Mouse (Mus musculus): ENCODE measurements around the gene Trit1. TPM values are rescaled to one million over a fixed set of nuclear protein-coding genes. Genes with fewer than 3 reads are reported as not detected.
A peak's percentile ranks its signal among the peaks of the same experiment; 100 is the strongest.

The Trit1 gene
- total and polyA plus RNA-seq, 2 experiments from 2014 or later: 22.1 to 23.7 TPM

- no peak overlapping the region for H3K27ac ChIP-seq (ENCODE audit: low read depth, low read length)
- H3K9ac ChIP-seq: no peak overlapping the region
- no peaks in the 10 kb centered on the region for H3K27me3 ChIP-seq (ENCODE audit: insufficient read depth, low read length)
- no peaks in the 10 kb centered on the region for H3K4me1 ChIP-seq (ENCODE audit: insufficient read depth)
- no peak overlapping the region for H3K4me3 ChIP-seq (ENCODE audit: low read depth, low read length)
- H3K36me3 ChIP-seq (ENCODE audit: insufficient read depth): no peaks in the 10 kb centered on the region
- no peak overlapping the region for H3K4me2 ChIP-seq (ENCODE audit: low read depth)
- TF ChIP-seq CTCF (IDR thresholded peaks at IDR 0.05; ENCODE audit: low read depth): peak; percentile 46
- 11% methylated on average over 13 of the region's 13 CpGs for WGBS
- H3K9me3 ChIP-seq (ENCODE audit: low read length): no peaks in the 10 kb centered on the region
- DNase-seq (peak; percentile 34), ATAC-seq (peak; percentile 74)
Observed at GRCm38 (mm10) chr4:123071266-123071966, 55.0 kb downstream of the Trit1 start.

- no peak overlapping the region for H3K27ac ChIP-seq (ENCODE audit: low read depth, low read length)
- no peaks in the 10 kb centered on the region for H3K36me3 ChIP-seq (ENCODE audit: insufficient read depth)
- TF ChIP-seq CTCF (IDR thresholded peaks at IDR 0.05; ENCODE audit: low read depth): no peak
- 70% methylated on average over 8 of the region's 8 CpGs for WGBS
- no peak for DNase-seq
- H3K4me1 ChIP-seq (ENCODE audit: insufficient read depth): no peaks in the 10 kb centered on the region
- no peak for ATAC-seq
- no peak overlapping the region for H3K4me2 ChIP-seq (ENCODE audit: low read depth)
- H3K9me3 ChIP-seq (ENCODE audit: low read length): no peaks in the 10 kb centered on the region
- H3K27me3 ChIP-seq (ENCODE audit: insufficient read depth, low read length): no peaks in the 10 kb centered on the region
- no peak overlapping the region for H3K9ac ChIP-seq
- no peak overlapping the region for H3K4me3 ChIP-seq (ENCODE audit: low read depth, low read length)
Observed at GRCm38 (mm10) chr4:123076928-123077327, 60.5 kb downstream of the Trit1 start.

GRCm38 (mm10) chr4:123078231-123078630 is 61.8 kb downstream of the Trit1 start:
- DNase-seq: no peak
- no peak overlapping the region for H3K4me3 ChIP-seq (ENCODE audit: low read depth, low read length)
- H3K27me3 ChIP-seq (ENCODE audit: insufficient read depth, low read length): no peaks in the 10 kb centered on the region
- H3K9ac ChIP-seq: no peak overlapping the region
- no peak overlapping the region for H3K4me2 ChIP-seq (ENCODE audit: low read depth)
- TF ChIP-seq CTCF (IDR thresholded peaks at IDR 0.05; ENCODE audit: low read depth): no peak
- no peaks in the 10 kb centered on the region for H3K9me3 ChIP-seq (ENCODE audit: low read length)
- WGBS: 84% methylated on average over 4 of the region's 4 CpGs
- no peak overlapping the region for H3K27ac ChIP-seq (ENCODE audit: low read depth, low read length)
- no peaks in the 10 kb centered on the region for H3K36me3 ChIP-seq (ENCODE audit: insufficient read depth)
- H3K4me1 ChIP-seq (ENCODE audit: insufficient read depth): no peaks in the 10 kb centered on the region
- no peak for ATAC-seq

GRCm38 (mm10) chr4:123080791-123081190 is 64.4 kb downstream of the Trit1 start:
- WGBS: 31% methylated on average over 13 of the region's 13 CpGs
- Histone ChIP-seq H3K4me2 (ENCODE audit: low read depth) (no peak overlapping the region), H3K4me3 (ENCODE audit: low read depth, low read length) (no peak overlapping the region), H3K9me3 (ENCODE audit: low read length) (no peaks in the 10 kb centered on the region), H3K27me3 (ENCODE audit: insufficient read depth, low read length) (no peaks in the 10 kb centered on the region), H3K27ac (ENCODE audit: low read depth, low read length) (no peak overlapping the region), H3K4me1 (ENCODE audit: insufficient read depth) (no peaks in the 10 kb centered on the region), H3K36me3 (ENCODE audit: insufficient read depth) (no peaks in the 10 kb centered on the region), H3K9ac (no peak overlapping the region)
- ATAC-seq (no peak), DNase-seq (no peak)
- no peak for TF ChIP-seq CTCF (IDR thresholded peaks at IDR 0.05; ENCODE audit: low read depth)

- H3K9ac ChIP-seq: no peak overlapping the region
- H3K36me3 ChIP-seq (ENCODE audit: insufficient read depth): no peaks in the 10 kb centered on the region
- TF ChIP-seq CTCF (IDR thresholded peaks at IDR 0.05; ENCODE audit: low read depth): peak; percentile 84
- no peak overlapping the region for H3K4me2 ChIP-seq (ENCODE audit: low read depth)
- no peak overlapping the region for H3K4me3 ChIP-seq (ENCODE audit: low read depth, low read length)
- H3K27ac ChIP-seq (ENCODE audit: low read depth, low read length): no peak overlapping the region
- DNase-seq (peak; percentile 77), ATAC-seq (peak; percentile 78)
- WGBS: 71% methylated on average over 20 of the region's 20 CpGs
- no peaks in the 10 kb centered on the region for H3K9me3 ChIP-seq (ENCODE audit: low read length)
- H3K27me3 ChIP-seq (ENCODE audit: insufficient read depth, low read length): no peaks in the 10 kb centered on the region
- H3K4me1 ChIP-seq (ENCODE audit: insufficient read depth): no peaks in the 10 kb centered on the region
Observed at GRCm38 (mm10) chr4:123082283-123083163, 66.1 kb downstream of the Trit1 start.

GRCm38 (mm10) chr4:123083323-123083902 is 67.0 kb downstream of the Trit1 start:
- Histone ChIP-seq H3K4me1 (ENCODE audit: insufficient read depth) (no peaks in the 10 kb centered on the region), H3K36me3 (ENCODE audit: insufficient read depth) (no peaks in the 10 kb centered on the region), H3K27me3 (ENCODE audit: insufficient read depth, low read length) (no peaks in the 10 kb centered on the region), H3K9me3 (ENCODE audit: low read length) (no peaks in the 10 kb centered on the region), H3K4me3 (ENCODE audit: low read depth, low read length) (no peak overlapping the region), H3K9ac (no peak overlapping the region), H3K4me2 (ENCODE audit: low read depth) (no peak overlapping the region), H3K27ac (ENCODE audit: low read depth, low read length) (no peak overlapping the region)
- 69% methylated on average over 13 of the region's 13 CpGs for WGBS
- no peak for TF ChIP-seq CTCF (IDR thresholded peaks at IDR 0.05; ENCODE audit: low read depth)
- no peak for DNase-seq
- no peak for ATAC-seq

GRCm38 (mm10) chr4:123085290-123085689 is 68.9 kb downstream of the Trit1 start:
- TF ChIP-seq CTCF (IDR thresholded peaks at IDR 0.05; ENCODE audit: low read depth): no peak
- no peak overlapping the region for H3K4me3 ChIP-seq (ENCODE audit: low read depth, low read length)
- H3K36me3 ChIP-seq (ENCODE audit: insufficient read depth): no peaks in the 10 kb centered on the region
- no peaks in the 10 kb centered on the region for H3K27me3 ChIP-seq (ENCODE audit: insufficient read depth, low read length)
- ATAC-seq (no peak), DNase-seq (no peak)
- WGBS: 87% methylated on average over 2 of the region's 2 CpGs
- H3K9ac ChIP-seq: no peak overlapping the region
- no peaks in the 10 kb centered on the region for H3K4me1 ChIP-seq (ENCODE audit: insufficient read depth)
- no peak overlapping the region for H3K4me2 ChIP-seq (ENCODE audit: low read depth)
- H3K9me3 ChIP-seq (ENCODE audit: low read length): no peaks in the 10 kb centered on the region
- H3K27ac ChIP-seq (ENCODE audit: low read depth, low read length): no peak overlapping the region
